In genomic region chr6:124744755-124745321, GRCm38 (mm10) we compare ENCODE assay signal across 9 mouse cellular contexts. TPM values are rescaled to one million over a fixed set of nuclear protein-coding genes. Genes with fewer than 3 reads are reported as not detected.
A peak's percentile ranks its signal among the peaks of the same experiment; 100 is the strongest.
DNase-seq lines count a peak whose midpoint lies in the region; ATAC-seq and TF ChIP-seq lines count a peak whose summit lies in the region.
"Had no signal": no experiment of that assay in that cellular context is flagged by ENCODE, and none has a peak within 500 bp of the region (broad histone marks: within the 10 kb centered on the region; RNA-seq: fewer than 3 reads in every experiment).

No protein-coding gene starts in this region.

- H3K27me3 ChIP-seq in heart, embryonic 11.5 days (ENCODE audit: control insufficient read depth, insufficient read depth, low read length), result no peaks in the 10 kb centered on the region
- H3K27me3 ChIP-seq in CH12.LX (replicated peaks), result no peaks in the 10 kb centered on the region
- H3K27me3 ChIP-seq in embryonic facial prominence, embryonic 12.5 days, result no peaks in the 10 kb centered on the region
- no peaks in the 10 kb centered on the region for H3K27me3 ChIP-seq in limb, embryonic 10.5 days (ENCODE audit: low read depth, poor library complexity, severe bottlenecking)
- H3K27me3 ChIP-seq in neural tube, embryonic 15.5 days (replicated peaks), result no peaks in the 10 kb centered on the region

- peak overlapping the region; percentile 99 for H3K4me2 ChIP-seq in heart, embryonic 11.5 days
- peak overlapping the region; percentile 67 for H3K4me2 ChIP-seq in CH12.LX (ENCODE audit: insufficient read depth, low read depth, poor library complexity, severe bottlenecking)
- H3K4me2 ChIP-seq in embryonic facial prominence, embryonic 12.5 days (replicated peaks), result peak overlapping the region; percentile 96
- H3K4me2 ChIP-seq in neural tube, embryonic 15.5 days, result peak overlapping the region; percentile 81

- H3K9me3 ChIP-seq in heart, embryonic 11.5 days (replicated peaks; ENCODE audit: control insufficient read depth, low read length), result no peaks in the 10 kb centered on the region
- no peaks in the 10 kb centered on the region for H3K9me3 ChIP-seq in CH12.LX (replicated peaks; ENCODE audit: low read length)
- no peaks in the 10 kb centered on the region for H3K9me3 ChIP-seq in embryonic facial prominence, embryonic 12.5 days
- no peaks in the 10 kb centered on the region for H3K9me3 ChIP-seq in limb, embryonic 10.5 days (replicated peaks)
- H3K9me3 ChIP-seq in neural tube, embryonic 15.5 days (replicated peaks), result no peaks in the 10 kb centered on the region

- H3K4me3 ChIP-seq in heart, embryonic 11.5 days (ENCODE audit: low read depth, low read length), result peak overlapping the region; percentile 75
- H3K4me3 ChIP-seq in CH12.LX (replicated peaks in 1 of 3; ENCODE audit: low read depth in 2 of 3, low read length in 2 of 3, poor library complexity in 1 of 3), result peak overlapping the region; percentile 42 to 63 (median 42)
- peak overlapping the region; percentile 47 for H3K4me3 ChIP-seq in embryonic facial prominence, embryonic 12.5 days
- peak overlapping the region; percentile 66 for H3K4me3 ChIP-seq in limb, embryonic 10.5 days
- peak overlapping the region; percentile 44 for H3K4me3 ChIP-seq in neural tube, embryonic 15.5 days (replicated peaks)

- H3K4me1 ChIP-seq in heart, embryonic 11.5 days (ENCODE audit: control insufficient read depth, insufficient read depth, low read length), result peaks cover 18% of the 10 kb centered on the region
- peaks cover 17 to 49% of the 10 kb centered on the region in 2 experiments for H3K4me1 ChIP-seq in CH12.LX (ENCODE audit: control insufficient read depth in 1 of 2, insufficient read depth in 2 of 2)
- peaks cover 31% of the 10 kb centered on the region for H3K4me1 ChIP-seq in embryonic facial prominence, embryonic 12.5 days
- H3K4me1 ChIP-seq in limb, embryonic 10.5 days, result peaks cover 49% of the 10 kb centered on the region
- H3K4me1 ChIP-seq in neural tube, embryonic 15.5 days, result peaks cover 45% of the 10 kb centered on the region

- TF ChIP-seq RAD21 in CH12.LX (IDR thresholded peaks at IDR 0.05; ENCODE audit: low read depth, low read length), result no peak

- no peak for DNase-seq in heart, postnatal 10 days
- no peak for DNase-seq in CH12.LX (ENCODE audit: extremely low read depth)
- DNase-seq in limb, embryonic 10.5 days (ENCODE audit: low spot score), result no peak
- no peak for DNase-seq in spleen, postnatal 10 days (ENCODE audit: low spot score in 2 of 2)
- no peak for DNase-seq in ovary, postnatal 10 days (ENCODE audit: low spot score)

- peaks cover 11% of the 10 kb centered on the region for H3K36me3 ChIP-seq in heart, embryonic 11.5 days (ENCODE audit: control insufficient read depth, insufficient read depth, low read length)
- peaks cover 38 to 54% of the 10 kb centered on the region in 2 experiments for H3K36me3 ChIP-seq in CH12.LX (replicated peaks in 1 of 2; ENCODE audit: control insufficient read depth in 1 of 2, insufficient read depth in 1 of 2, low read length in 1 of 2)
- peaks cover 62% of the 10 kb centered on the region for H3K36me3 ChIP-seq in embryonic facial prominence, embryonic 12.5 days
- peaks cover 64% of the 10 kb centered on the region for H3K36me3 ChIP-seq in limb, embryonic 10.5 days
- H3K36me3 ChIP-seq in neural tube, embryonic 15.5 days, result peaks cover 61% of the 10 kb centered on the region

- intact Hi-C loops in heart, postnatal 10 days (cut with DNase I), result loop anchor here (5.0 kb wide), 2 partner anchors 83 to 103 kb away; partner anchors contain the start of gene Lpcat3

- WGBS in heart, embryonic 11.5 days (ENCODE audit: insufficient replicate concordance), result 69% methylated on average over 26 of the region's 26 CpGs
- 69% methylated on average over 26 of the region's 26 CpGs for WGBS in embryonic facial prominence, embryonic 12.5 days
- 71% methylated on average over 26 of the region's 26 CpGs for WGBS in limb, embryonic 10.5 days
- WGBS in neural tube, embryonic 15.5 days, result 73% methylated on average over 26 of the region's 26 CpGs

- H3K9ac ChIP-seq in heart, embryonic 11.5 days (ENCODE audit: low read depth, low read length), result peak overlapping the region; percentile 96
- H3K9ac ChIP-seq in CH12.LX (ENCODE audit: insufficient read depth, low read depth), result peak overlapping the region; percentile 67
- H3K9ac ChIP-seq in embryonic facial prominence, embryonic 12.5 days, result peak overlapping the region; percentile 83
- H3K9ac ChIP-seq in neural tube, embryonic 15.5 days (replicated peaks), result peak overlapping the region; percentile 42; the same call in 1 of the 2 replicates

- in situ Hi-C loops in CH12.LX (cut with MboI; ENCODE audit: low pct_ligation_motif_present, low pct_unique_long_range_greater_than_20kb, low sequenced_read_pairs), result no loop called here

- no peak for TF ChIP-seq POLR2A in CH12.LX (IDR thresholded peaks at IDR 0.05; ENCODE audit: low read depth, low read length)

- no peak for TF ChIP-seq CTCF in CH12.LX (conservative IDR thresholded peaks at IDR 0.05 in 1 of 2, IDR thresholded peaks at IDR 0.05 in 1 of 2; ENCODE audit: low read depth in 2 of 2, low read length in 2 of 2)

- peak overlapping the region; percentile 55 for H3K27ac ChIP-seq in heart, embryonic 11.5 days (ENCODE audit: low read depth, low read length)
- H3K27ac ChIP-seq in CH12.LX (ENCODE audit: insufficient read depth, low read depth), result peak overlapping the region; percentile 26; the same call in 1 of the 2 replicates
- H3K27ac ChIP-seq in embryonic facial prominence, embryonic 12.5 days, result peak overlapping the region; percentile 88
- peak overlapping the region; percentile 96 for H3K27ac ChIP-seq in limb, embryonic 10.5 days
- peak overlapping the region; percentile 87 for H3K27ac ChIP-seq in neural tube, embryonic 15.5 days (replicated peaks)

- no peak for ATAC-seq in heart, embryonic 11.5 days (replicated peaks; ENCODE audit: insufficient number of reproducible peaks, low FRiP score, low TSS enrichment)
- ATAC-seq in embryonic facial prominence, embryonic 12.5 days (ENCODE audit: insufficient number of reproducible peaks, insufficient read depth, low FRiP score, low TSS enrichment), result no peak; the same call in 1 of the 2 replicates
- ATAC-seq in neural tube, embryonic 15.5 days (ENCODE audit: low FRiP score), result peak; percentile 1

- no peak for TF ChIP-seq EP300 in CH12.LX (IDR thresholded peaks at IDR 0.05; ENCODE audit: low read length)

- dilution Hi-C loops in CH12.LX (cut with MboI; ENCODE audit: extremely low pct_ligation_motif_present, extremely low pct_unique_long_range_greater_than_20kb, low sequenced_read_pairs), result no loop called here

- H3K79me2 ChIP-seq in CH12.LX (replicated peaks; ENCODE audit: control insufficient read depth, extremely low read depth, insufficient read depth, poor library complexity, severe bottlenecking), result no peaks in the 10 kb centered on the region

RNA-seq across cellular contexts. Expression of gene Grcc10, which starts 3.7 kb away (rescaled TPM):
- polyA plus RNA-seq in heart, embryonic 11.5 days (2014; fragmentation: Nextera tagmentation; extraction: Ambion mirVana), result 352 and 380 TPM in 2 replicates
- 100 to 1,000 TPM; 322 to 335 TPM for total RNA-seq in heart, postnatal 10 days (2021)
- total RNA-seq in CH12.LX (2012; rRNA removed), result 146 and 197 TPM in 2 replicates
- total RNA-seq in CH12.LX (2014; rRNA removed), result 59.3 and 64.3 TPM in 2 replicates
- polyA plus RNA-seq in CH12.LX (2012; ENCODE audit: insufficient read length, low read depth), result 88.4 and 93.7 TPM in 2 replicates
- polyA plus RNA-seq in embryonic facial prominence, embryonic 12.5 days (2016; fragmentation: Nextera tagmentation; extraction: Ambion mirVana), result 498 and 530 TPM in 2 replicates
- 384 and 460 TPM in 2 replicates for polyA plus RNA-seq in limb, embryonic 10.5 days (2016; fragmentation: Nextera tagmentation; extraction: Ambion mirVana)
- 572 and 623 TPM in 2 replicates for polyA plus RNA-seq in neural tube, embryonic 15.5 days (2015; fragmentation: Nextera tagmentation; extraction: Ambion mirVana)

RNA-seq across cellular contexts. Expression of gene Ptpn6, which starts 6.3 kb away (rescaled TPM):
- 4.8 and 6.9 TPM in 2 replicates for polyA plus RNA-seq in heart, embryonic 11.5 days (2014; fragmentation: Nextera tagmentation; extraction: Ambion mirVana)
- total RNA-seq in heart, postnatal 10 days (2021), result 1 to 10 TPM; 5.0 to 6.0 TPM
- total RNA-seq in CH12.LX (2012; rRNA removed) (247 and 283 TPM in 2 replicates), CH12.LX (2014; rRNA removed) (300 and 327 TPM in 2 replicates)
- 585 and 814 TPM in 2 replicates for polyA plus RNA-seq in CH12.LX (2012; ENCODE audit: insufficient read length, low read depth)
- 6.7 TPM in 2 replicates for polyA plus RNA-seq in embryonic facial prominence, embryonic 12.5 days (2016; fragmentation: Nextera tagmentation; extraction: Ambion mirVana)
- 6.2 and 7.6 TPM in 2 replicates for polyA plus RNA-seq in limb, embryonic 10.5 days (2016; fragmentation: Nextera tagmentation; extraction: Ambion mirVana)
- 4.8 and 24.7 TPM in 2 replicates for polyA plus RNA-seq in neural tube, embryonic 15.5 days (2015; fragmentation: Nextera tagmentation; extraction: Ambion mirVana)

RNA-seq across cellular contexts. Expression of gene Gm45234, which starts 11.0 kb away (rescaled TPM):
- not detected in 2 replicates for polyA plus RNA-seq in heart, embryonic 11.5 days (2014; fragmentation: Nextera tagmentation; extraction: Ambion mirVana)
- total RNA-seq in heart, postnatal 10 days (2021), result under 1 TPM in 1 of 2 experiments, not detected in 1; 0.98 TPM
- not detected in 2 replicates for total RNA-seq in CH12.LX (2012; rRNA removed)
- not detected in 2 replicates for total RNA-seq in CH12.LX (2014; rRNA removed)
- not detected in 2 replicates for polyA plus RNA-seq in CH12.LX (2012; ENCODE audit: insufficient read length, low read depth)
- polyA plus RNA-seq in embryonic facial prominence, embryonic 12.5 days (2016; fragmentation: Nextera tagmentation; extraction: Ambion mirVana), result not detected in 2 replicates
- polyA plus RNA-seq in limb, embryonic 10.5 days (2016; fragmentation: Nextera tagmentation; extraction: Ambion mirVana), result not detected in 2 replicates
- 0.17 TPM in 1 of 2 replicates, not detected in the other for polyA plus RNA-seq in neural tube, embryonic 15.5 days (2015; fragmentation: Nextera tagmentation; extraction: Ambion mirVana)
- polyA plus RNA-seq: gonadal fat pad, adult 2 months had no signal

RNA-seq across cellular contexts. Expression of gene Atn1, which starts 11.5 kb away (rescaled TPM):
- polyA plus RNA-seq in heart, embryonic 11.5 days (2014; fragmentation: Nextera tagmentation; extraction: Ambion mirVana), result 7.4 and 9.5 TPM in 2 replicates
- 10 to 100 TPM; 59.4 to 59.7 TPM for total RNA-seq in heart, postnatal 10 days (2021)
- total RNA-seq in CH12.LX (2012; rRNA removed), result 3.8 and 4.6 TPM in 2 replicates
- 0.50 and 1.7 TPM in 2 replicates for total RNA-seq in CH12.LX (2014; rRNA removed)
- 27.0 and 35.1 TPM in 2 replicates for polyA plus RNA-seq in CH12.LX (2012; ENCODE audit: insufficient read length, low read depth)
- polyA plus RNA-seq in embryonic facial prominence, embryonic 12.5 days (2016; fragmentation: Nextera tagmentation; extraction: Ambion mirVana), result 20.1 and 20.5 TPM in 2 replicates
- polyA plus RNA-seq in limb, embryonic 10.5 days (2016; fragmentation: Nextera tagmentation; extraction: Ambion mirVana), result 12.9 and 14.8 TPM in 2 replicates
- 23.1 and 24.0 TPM in 2 replicates for polyA plus RNA-seq in neural tube, embryonic 15.5 days (2015; fragmentation: Nextera tagmentation; extraction: Ambion mirVana)

RNA-seq across cellular contexts. Expression of gene Eno2, which starts 24.6 kb away (rescaled TPM):
- 5.3 TPM in 2 replicates for polyA plus RNA-seq in heart, embryonic 11.5 days (2014; fragmentation: Nextera tagmentation; extraction: Ambion mirVana)
- 1 to 10 TPM; 3.4 to 3.7 TPM for total RNA-seq in heart, postnatal 10 days (2021)
- total RNA-seq in CH12.LX (2012; rRNA removed) (15.9 and 24.6 TPM in 2 replicates), CH12.LX (2014; rRNA removed) (20.8 and 26.7 TPM in 2 replicates)
- 23.1 and 23.6 TPM in 2 replicates for polyA plus RNA-seq in CH12.LX (2012; ENCODE audit: insufficient read length, low read depth)
- 9.7 and 10.2 TPM in 2 replicates for polyA plus RNA-seq in embryonic facial prominence, embryonic 12.5 days (2016; fragmentation: Nextera tagmentation; extraction: Ambion mirVana)
- polyA plus RNA-seq in limb, embryonic 10.5 days (2016; fragmentation: Nextera tagmentation; extraction: Ambion mirVana), result 0.69 and 1.5 TPM in 2 replicates
- 197 and 226 TPM in 2 replicates for polyA plus RNA-seq in neural tube, embryonic 15.5 days (2015; fragmentation: Nextera tagmentation; extraction: Ambion mirVana)

Comparison
In these comparisons a context has a peak if more than half of its experiments do, and no peak if none do; other contexts are left out.
1. H3K27ac ChIP-seq: peak in every context shown above with its lines; median percentile 96 in limb, embryonic 10.5 days; 88 in embryonic facial prominence, embryonic 12.5 days; 87 in neural tube, embryonic 15.5 days; 55 in heart, embryonic 11.5 days; 26 in CH12.LX.
2. H3K9ac ChIP-seq: peak in every context shown above with its lines; median percentile 96 in heart, embryonic 11.5 days; 83 in embryonic facial prominence, embryonic 12.5 days; 67 in CH12.LX; 42 in neural tube, embryonic 15.5 days.
3. RNA of gene Ptpn6, which starts 6.3 kb away (polyA plus RNA-seq): 585 to 814 TPM in CH12.LX; 6.2 to 7.6 TPM in limb, embryonic 10.5 days, 6.7 TPM in embryonic facial prominence, embryonic 12.5 days, 4.8 to 6.9 TPM in heart, embryonic 11.5 days and 4.8 to 24.7 TPM in neural tube, embryonic 15.5 days; every median in the first group is over 10 times any median in the second.
4. Peak in every context shown above with its lines, with median percentiles within 50 percentile points of each other: H3K4me2 ChIP-seq and H3K4me3 ChIP-seq.